Mouse (Mus musculus) thymus, adult 2 months (tissue): ENCODE results near the gene Tmc4. TPM values are rescaled to one million over a fixed set of nuclear protein-coding genes. Genes with fewer than 3 reads are reported as not detected.

Experiments
- DNase-seq: peaks from one replicate; pipeline ENCODE4 v3.0.0; 2021
- H3K27ac ChIP-seq: fragments of 200-500 bp; 2 replicates; pipeline ENCODE4 v1.5.1; 2012; ENCODE audit warnings: low read length, control low read depth; ENCODE audit not compliant: control insufficient read depth, insufficient read depth
- H3K27me3 ChIP-seq: fragments of 200-500 bp; 2 replicates; pipeline ENCODE4 v1.6.1; 2012; ENCODE audit warnings: mild to moderate bottlenecking, low read length, moderate library complexity, mixed read lengths; ENCODE audit not compliant: control insufficient read depth, insufficient read depth
- H3K36me3 ChIP-seq: fragments of 200-500 bp; 2 replicates; pipeline ENCODE4 v1.6.1; 2012; ENCODE audit warnings: mild to moderate bottlenecking, low read length, moderate library complexity; ENCODE audit not compliant: control insufficient read depth, insufficient read depth
- H3K4me1 ChIP-seq: fragments of 200-500 bp; replicated peaks from 2 replicates; pipeline ENCODE4 v1.6.1; 2012; ENCODE audit warnings: low read length; ENCODE audit not compliant: control insufficient read depth, insufficient read depth
- H3K4me3 ChIP-seq: fragments of 200-500 bp; 2 replicates; pipeline ENCODE4 v1.5.1; 2012; ENCODE audit warnings: mild to moderate bottlenecking, low read length, control low read depth, moderate library complexity; ENCODE audit not compliant: control insufficient read depth, insufficient read depth
- CTCF ChIP-seq: fragments of 200-500 bp; IDR thresholded peaks from 2 replicates; pipeline ENCODE4 v1.5.1; 2012; ENCODE audit warnings: mild to moderate bottlenecking, control low read depth, low read length, moderate library complexity, borderline replicate concordance; ENCODE audit not compliant: control insufficient read depth, poor library complexity, insufficient read depth; ENCODE audit errors: extremely low read depth
- POLR2A ChIP-seq: fragments of 200-500 bp; IDR thresholded peaks from 2 replicates; pipeline ENCODE4 v1.6.1; 2012; ENCODE audit warnings: mild to moderate bottlenecking, low read length, control low read depth, moderate library complexity; ENCODE audit not compliant: control insufficient read depth, poor library complexity, insufficient read depth; ENCODE audit errors: extremely low read depth
- WGBS: fragments of 180-500 bp; shearing (Covaris S2); methylation state at CpG from one replicate; pipeline ENCODE4 v1.1.7; 2018; 5-methylcytosine and 5-hydroxymethylcytosine counted together
- polyA plus RNA-seq: library from polyadenylated mRNA; depleted of rRNA; stranded (reverse); fragments of >200 nt; gene quantifications from 2 replicates; pipeline ENCODE4 v1.2.3, GENCODE M21; 2012

The Tmc4 gene
- polyA plus RNA-seq, 1 experiment: 27.9 TPM

GRCm38 (mm10) chr7:3674507-3675227, 2.7 kb downstream of the Tmc4 start:
- no peak overlapping the region for H3K4me3 ChIP-seq
- H3K27me3 ChIP-seq: no peaks in the 10 kb centered on the region
- H3K27ac ChIP-seq: no peak overlapping the region
- TF ChIP-seq CTCF (peak; percentile 71; the same call in 1 of the 2 replicates), POLR2A (no peak)
- peak; percentile 81 for DNase-seq
- H3K36me3 ChIP-seq: no peaks in the 10 kb centered on the region
- 71% methylated on average over 10 of the region's 10 CpGs for WGBS
- peaks cover 4% of the 10 kb centered on the region; the same call in 1 of the 2 replicates for H3K4me1 ChIP-seq

DNA sequence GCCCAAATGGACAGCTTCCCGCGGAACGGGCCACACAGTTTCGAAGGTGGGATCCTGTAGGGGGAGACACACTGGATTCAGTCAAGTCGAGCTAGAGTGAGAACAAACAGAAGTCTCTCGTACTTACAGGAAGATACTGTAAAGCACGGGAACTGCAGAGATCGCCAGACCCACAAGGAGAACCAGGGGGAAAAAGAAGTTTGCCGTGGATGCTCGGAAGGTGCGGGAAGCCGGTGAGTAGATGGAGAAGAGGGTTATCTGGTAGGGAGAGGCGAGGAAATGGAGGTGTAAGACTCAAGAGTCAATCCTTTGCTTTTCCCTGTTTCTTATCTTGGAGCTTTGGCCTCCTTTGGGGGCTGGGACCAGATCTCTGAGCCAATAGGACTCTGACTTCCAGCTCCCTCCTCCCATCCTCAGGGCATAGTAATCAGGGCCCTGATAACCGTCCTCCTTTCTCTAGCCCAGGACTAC, 10.4 kb downstream of the Tmc4 start:
- DNase-seq: no peak
- H3K4me1 ChIP-seq: peaks cover 21% of the 10 kb centered on the region
- 59% methylated on average over 14 of the region's 14 CpGs for WGBS
- peak overlapping the region; percentile 33; the same call in 1 of the 2 replicates for H3K27ac ChIP-seq
- peaks cover 9% of the 10 kb centered on the region for H3K36me3 ChIP-seq
- no peak overlapping the region for H3K4me3 ChIP-seq
- TF ChIP-seq CTCF (no peak), POLR2A (no peak)
- H3K27me3 ChIP-seq: no peaks in the 10 kb centered on the region

DNA sequence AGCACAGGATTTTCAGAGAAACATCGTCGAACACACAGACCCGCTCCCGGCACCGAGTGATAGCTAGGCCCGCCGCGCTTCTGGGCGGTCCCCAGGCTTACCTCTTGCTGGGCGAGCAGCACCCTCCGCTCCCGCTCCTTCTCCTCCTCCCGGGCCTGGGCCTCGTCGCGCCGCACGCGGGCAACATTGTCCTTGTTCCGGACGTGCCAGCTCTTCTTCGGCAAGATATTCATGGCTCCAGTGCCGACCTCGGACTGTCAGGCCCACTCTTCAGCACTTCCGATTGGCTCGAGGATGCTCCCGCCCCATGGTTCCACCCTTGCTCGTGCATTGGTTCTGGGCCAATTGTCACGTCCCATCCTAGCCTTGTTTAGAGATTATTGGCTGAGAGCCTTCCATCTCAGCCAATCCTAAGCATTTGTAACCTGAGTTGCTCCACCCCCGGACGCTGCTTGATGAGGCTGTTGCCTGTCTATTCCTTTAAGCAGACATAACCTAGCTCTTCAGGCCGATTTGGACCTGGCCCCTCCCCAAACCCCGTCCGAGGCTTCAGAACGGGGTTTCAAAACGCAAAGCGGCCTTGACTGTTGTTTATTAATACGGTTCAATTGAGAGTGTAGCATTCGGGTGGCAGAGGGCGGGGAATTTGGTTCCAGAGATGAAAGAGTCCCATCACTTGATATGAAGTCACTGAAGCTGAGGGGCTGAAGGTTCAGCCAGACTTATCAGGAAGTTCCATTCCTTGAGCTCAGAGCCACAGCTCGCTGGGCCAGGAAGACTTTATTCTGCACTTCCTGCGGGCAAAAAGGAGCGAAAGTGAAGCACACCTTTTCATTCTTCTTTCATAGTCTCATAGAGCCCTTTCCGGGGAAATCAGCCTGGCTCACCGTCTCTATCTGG, 11.9 kb downstream of the Tmc4 start, which contains the start of gene Leng1:
Gene Leng1, minus strand, starts transcription at position 626 of the 900 bp plus-strand sequence.
- Histone ChIP-seq H3K36me3 (peaks cover 22% of the 10 kb centered on the region), H3K4me3 (peak within 1 kb of the TSS; percentile 90), H3K27ac (peak within 1 kb of the TSS; percentile 84), H3K4me1 (peaks cover 21% of the 10 kb centered on the region), H3K27me3 (no peaks in the 10 kb centered on the region)
- peak; percentile 70 for TF ChIP-seq POLR2A
- TF ChIP-seq CTCF: peak; percentile 33; the same call in 1 of the 2 replicates
- 2% methylated on average over 45 of the region's 45 CpGs for WGBS
- peak; percentile 92 for DNase-seq

DNA sequence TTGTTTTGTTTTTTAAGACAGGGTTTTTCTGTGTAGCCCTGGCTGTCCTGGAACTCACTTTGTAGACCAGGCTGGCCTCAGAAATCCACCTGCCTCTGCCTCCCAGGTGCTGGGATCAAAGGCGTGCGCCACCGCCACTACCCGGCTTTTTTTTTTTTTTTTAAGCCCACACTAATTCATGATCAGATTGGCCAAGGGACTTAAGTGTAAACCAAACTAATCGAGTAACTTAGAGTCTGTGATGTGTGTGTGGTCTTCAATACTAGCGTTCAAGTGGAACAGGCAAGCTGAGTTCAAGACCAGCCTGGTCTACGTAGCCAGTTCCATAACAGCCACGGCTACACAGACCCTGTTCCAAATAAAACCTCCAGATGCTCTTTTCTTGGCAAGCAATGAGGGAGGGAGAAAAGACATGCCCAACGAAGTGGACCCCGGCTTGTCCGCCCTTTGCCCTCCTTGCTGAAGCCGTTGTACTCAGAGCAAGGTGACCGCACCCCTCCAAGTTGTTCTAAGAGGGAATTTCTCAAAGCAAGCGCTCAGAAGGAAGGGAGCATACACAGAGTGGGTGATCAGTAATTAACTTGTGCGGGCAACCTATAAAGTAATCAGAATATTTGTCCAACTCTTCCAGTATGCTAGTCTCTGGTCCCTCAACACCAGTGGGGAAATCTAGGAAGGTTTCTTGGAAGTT, 12.7 kb downstream of the Tmc4 start:
- peaks cover 21% of the 10 kb centered on the region for H3K4me1 ChIP-seq
- no peaks in the 10 kb centered on the region for H3K27me3 ChIP-seq
- peaks cover 30% of the 10 kb centered on the region for H3K36me3 ChIP-seq
- 23% methylated on average over 15 of the region's 15 CpGs for WGBS
- H3K4me3 ChIP-seq: peak overlapping the region; percentile 90
- H3K27ac ChIP-seq: peak overlapping the region; percentile 22; the same call in 1 of the 2 replicates
- no peak for DNase-seq
- TF ChIP-seq CTCF: no peak
- no peak for TF ChIP-seq POLR2A

DNA sequence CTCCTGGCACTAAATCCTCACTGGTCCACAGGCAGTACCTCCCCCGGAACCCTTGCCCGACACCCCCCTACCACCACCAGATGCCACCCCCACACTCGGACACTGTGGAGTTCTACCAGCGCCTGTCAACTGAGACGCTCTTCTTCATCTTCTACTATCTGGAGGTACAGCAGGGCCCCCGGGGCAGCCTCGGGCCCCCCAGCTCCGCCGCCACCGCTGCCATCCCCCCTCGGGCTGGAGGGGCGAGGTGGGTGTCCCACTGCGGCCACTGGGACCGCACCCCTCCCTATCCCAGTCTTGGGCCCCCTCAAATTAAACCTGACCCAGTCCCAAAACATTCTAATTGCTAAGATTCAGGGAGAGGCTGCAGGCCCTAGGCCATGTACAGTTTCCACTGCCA, 18.8 kb downstream of the Tmc4 start:
- no peak for DNase-seq
- no peak overlapping the region for H3K27ac ChIP-seq
- no peaks in the 10 kb centered on the region for H3K27me3 ChIP-seq
- H3K4me3 ChIP-seq: no peak overlapping the region
- H3K4me1 ChIP-seq: peaks cover 1% of the 10 kb centered on the region
- 95% methylated on average over 14 of the region's 14 CpGs for WGBS
- TF ChIP-seq POLR2A (no peak), CTCF (no peak)
- H3K36me3 ChIP-seq: peaks cover 91% of the 10 kb centered on the region

DNA sequence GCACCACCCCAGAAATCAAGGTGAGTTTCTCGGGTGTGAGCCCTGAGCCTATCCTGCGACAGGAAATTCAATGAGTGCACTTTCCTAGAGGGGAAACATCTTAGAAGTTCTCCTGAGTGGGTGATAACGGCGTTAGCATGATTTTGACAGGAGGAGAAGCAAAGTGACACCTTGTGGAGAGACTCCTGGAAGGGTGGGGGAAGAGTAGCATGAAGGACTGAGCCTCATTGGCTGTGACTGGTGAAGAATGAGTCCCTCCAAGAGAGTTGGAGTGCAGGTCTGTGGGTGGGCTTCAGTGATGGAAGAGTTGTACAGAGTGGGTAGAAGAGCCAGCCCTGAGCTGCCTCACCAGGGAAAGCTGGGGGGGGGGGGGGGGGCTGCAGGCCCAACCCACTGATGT, 20.4 kb downstream of the Tmc4 start:
- Histone ChIP-seq H3K4me3 (no peak overlapping the region), H3K27me3 (no peaks in the 10 kb centered on the region), H3K4me1 (no peaks in the 10 kb centered on the region), H3K36me3 (peaks cover 98% of the 10 kb centered on the region), H3K27ac (no peak overlapping the region)
- no peak for TF ChIP-seq CTCF
- TF ChIP-seq POLR2A: no peak
- DNase-seq: no peak
- WGBS: 93% methylated on average over 4 of the region's 4 CpGs
